ENCODE assay signal across 8 mouse cellular contexts in genomic region chrX:12857881-12858755, GRCm38 (mm10).
DNase-seq lines count a peak whose midpoint lies in the region; ATAC-seq and TF ChIP-seq lines count a peak whose summit lies in the region.

No protein-coding gene starts in this region.

- H3K4me2 ChIP-seq in liver, embryonic 13.5 days: peak overlapping the region; percentile 52
- peak overlapping the region; percentile 39 for H3K4me2 ChIP-seq in midbrain, postnatal 0 days (ENCODE audit: low read depth, low read length, poor library complexity, severe bottlenecking)

- H3K9ac ChIP-seq in liver, embryonic 13.5 days: peak overlapping the region; percentile 39; the same call in 1 of the 2 replicates
- peak overlapping the region; percentile 33; the same call in 1 of the 2 replicates for H3K9ac ChIP-seq in midbrain, postnatal 0 days (replicated peaks; ENCODE audit: low read length, poor library complexity, severe bottlenecking)

- peak overlapping the region; percentile 21 for H3K4me3 ChIP-seq in liver, embryonic 13.5 days (replicated peaks)
- H3K4me3 ChIP-seq in midbrain, postnatal 0 days (ENCODE audit: low read depth, low read length): peak overlapping the region; percentile 16; the same call in 1 of the 2 replicates

- H3K4me1 ChIP-seq in liver, embryonic 13.5 days (replicated peaks): no peaks in the 10 kb centered on the region
- H3K4me1 ChIP-seq in midbrain, postnatal 0 days (ENCODE audit: insufficient read depth, low read length): no peaks in the 10 kb centered on the region

- no peak for TF ChIP-seq CTCF in midbrain, postnatal 0 days (IDR thresholded peaks at IDR 0.05)

- peak; percentile 79 for ATAC-seq in common myeloid progenitor, adult 5-6 weeks (replicated peaks; ENCODE audit: low read depth, poor library complexity, severe bottlenecking)
- peak; percentile 29; the same call in 1 of the 2 replicates for ATAC-seq in liver, embryonic 13.5 days (ENCODE audit: low read depth)
- peak; percentile 89 for ATAC-seq in midbrain, postnatal 0 days (ENCODE audit: low FRiP score)

- peak overlapping the region; percentile 53 for H3K27ac ChIP-seq in liver, embryonic 13.5 days
- peak overlapping the region; percentile 79 for H3K27ac ChIP-seq in midbrain, postnatal 0 days (ENCODE audit: low read depth, low read length)

- no peaks in the 10 kb centered on the region for H3K9me3 ChIP-seq in liver, embryonic 13.5 days (replicated peaks)
- H3K9me3 ChIP-seq in midbrain, postnatal 0 days (ENCODE audit: low read length): no peaks in the 10 kb centered on the region

- no peaks in the 10 kb centered on the region for H3K36me3 ChIP-seq in liver, embryonic 13.5 days
- no peaks in the 10 kb centered on the region for H3K36me3 ChIP-seq in midbrain, postnatal 0 days (ENCODE audit: insufficient read depth, low read length)

- peak; percentile 23 to 25 for DNase-seq in right cerebral cortex, adult 2 months (ENCODE audit: low spot score in 2 of 2)
- DNase-seq in right cerebral cortex, postnatal 25 days: no peak
- DNase-seq in heart, adult 8-10 months (ENCODE audit: low spot score): peak; percentile 6
- DNase-seq in kidney, adult 9 months: peak; percentile 52
- DNase-seq in liver, embryonic 13.5 days: no peak
- peak; percentile 59 for DNase-seq in midbrain, postnatal 0 days (ENCODE audit: low spot score)
- DNase-seq in yolk sac, embryonic 10.5 days (ENCODE audit: low spot score): peak; percentile 37

- H3K27me3 ChIP-seq in liver, embryonic 13.5 days: no peaks in the 10 kb centered on the region
- no peaks in the 10 kb centered on the region for H3K27me3 ChIP-seq in midbrain, postnatal 0 days (ENCODE audit: insufficient read depth, low read length)

- WGBS in liver, embryonic 13.5 days (ENCODE audit: insufficient replicate concordance): 23% methylated on average over 17 of the region's 17 CpGs
- WGBS in midbrain, postnatal 0 days: 29% methylated on average over 16 of the region's 17 CpGs

Comparison
In these comparisons a context has a peak if more than half of its experiments do, and no peak if none do; other contexts are left out.
1. DNase-seq: peak in right cerebral cortex, adult 2 months (2 of 2), heart, adult 8-10 months (single experiment), kidney, adult 9 months (single experiment), midbrain, postnatal 0 days (single experiment) and yolk sac, embryonic 10.5 days (single experiment); none in right cerebral cortex, postnatal 25 days (single experiment) and liver, embryonic 13.5 days (single experiment).
2. ATAC-seq: peak in every context shown above with its lines; median percentile 89 in midbrain, postnatal 0 days; 79 in common myeloid progenitor, adult 5-6 weeks; 29 in liver, embryonic 13.5 days.